Mouse (Mus musculus): ENCODE measurements around the gene Knop1. TPM values are rescaled to one million over a fixed set of nuclear protein-coding genes. Genes with fewer than 3 reads are reported as not detected.

Knop1 gene
- polyA plus RNA-seq, 1 experiment from 2014 or later = 64.9 TPM

DNA sequence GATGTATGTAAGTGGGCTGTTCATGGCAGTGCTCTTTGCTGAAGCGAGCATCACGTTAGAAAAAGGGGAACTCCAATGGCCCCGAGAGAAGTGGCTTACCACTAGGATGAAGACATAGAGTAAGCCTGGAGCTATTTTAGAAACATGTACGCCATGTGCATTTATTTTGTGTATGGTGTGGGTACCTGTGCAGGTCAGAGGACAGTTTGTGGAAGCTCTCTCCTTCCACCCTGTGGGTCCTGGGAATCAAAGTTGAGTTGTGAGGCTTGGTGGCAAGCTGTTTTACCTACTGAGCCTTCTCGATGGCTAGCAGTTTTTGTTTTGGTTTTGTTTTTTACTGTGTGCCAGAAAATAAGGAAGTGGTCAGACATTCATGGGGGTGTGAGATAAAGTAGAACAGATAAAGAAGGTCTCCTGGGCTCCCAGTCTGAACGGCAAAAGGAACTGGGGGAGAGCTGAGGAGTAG is 57.9 kb downstream of the Knop1 start:
- Histone ChIP-seq H3K9ac (replicated peaks; ENCODE audit: low read length) (no peak overlapping the region), H3K9me3 (ENCODE audit: control insufficient read depth, low read length) (no peaks in the 10 kb centered on the region), H3K4me3 (replicated peaks; ENCODE audit: low read depth, low read length) (no peak overlapping the region), H3K4me1 (ENCODE audit: control insufficient read depth, insufficient read depth, low read length) (no peaks in the 10 kb centered on the region), H3K36me3 (ENCODE audit: control insufficient read depth, insufficient read depth, low read length) (peaks cover 79% of the 10 kb centered on the region), H3K27me3 (ENCODE audit: control insufficient read depth, insufficient read depth, low read length) (no peaks in the 10 kb centered on the region), H3K4me2 (ENCODE audit: low read length) (no peak overlapping the region), H3K27ac (replicated peaks; ENCODE audit: low read depth, low read length) (no peak overlapping the region)
- DNase-seq (no peak), ATAC-seq (ENCODE audit: low FRiP score, low TSS enrichment) (no peak)
- WGBS = 89% methylated on average over 6 of the region's 6 CpGs

DNA sequence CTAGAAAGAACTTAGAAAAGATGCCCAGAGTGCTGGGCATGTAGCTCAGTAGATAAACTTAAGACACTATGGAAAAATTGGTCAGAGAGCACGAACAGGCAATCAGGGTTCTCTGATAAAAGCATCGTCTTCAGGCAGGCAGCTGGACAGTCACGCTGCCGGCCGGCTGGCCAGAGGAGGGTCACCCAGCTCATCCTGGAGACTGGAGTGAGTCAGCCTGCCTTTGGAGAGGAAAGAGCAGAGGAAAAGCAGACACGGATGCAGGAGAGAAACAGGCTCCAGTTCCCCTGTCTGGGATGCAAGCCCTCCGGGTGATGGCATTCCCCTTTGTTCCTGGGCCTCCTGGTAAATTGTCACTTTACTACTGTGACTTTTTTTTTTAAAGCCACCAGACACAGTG is 58.5 kb downstream of the Knop1 start:
- Histone ChIP-seq H3K27ac (replicated peaks; ENCODE audit: low read depth, low read length) (no peak overlapping the region), H3K27me3 (ENCODE audit: control insufficient read depth, insufficient read depth, low read length) (no peaks in the 10 kb centered on the region), H3K9ac (replicated peaks; ENCODE audit: low read length) (no peak overlapping the region), H3K4me2 (ENCODE audit: low read length) (no peak overlapping the region), H3K36me3 (ENCODE audit: control insufficient read depth, insufficient read depth, low read length) (peaks cover 82% of the 10 kb centered on the region), H3K4me3 (replicated peaks; ENCODE audit: low read depth, low read length) (no peak overlapping the region), H3K4me1 (ENCODE audit: control insufficient read depth, insufficient read depth, low read length) (no peaks in the 10 kb centered on the region), H3K9me3 (ENCODE audit: control insufficient read depth, low read length) (no peaks in the 10 kb centered on the region)
- ATAC-seq (ENCODE audit: low FRiP score, low TSS enrichment) (no peak), DNase-seq (no peak)
- 86% methylated on average over 7 of the region's 7 CpGs for WGBS

DNA sequence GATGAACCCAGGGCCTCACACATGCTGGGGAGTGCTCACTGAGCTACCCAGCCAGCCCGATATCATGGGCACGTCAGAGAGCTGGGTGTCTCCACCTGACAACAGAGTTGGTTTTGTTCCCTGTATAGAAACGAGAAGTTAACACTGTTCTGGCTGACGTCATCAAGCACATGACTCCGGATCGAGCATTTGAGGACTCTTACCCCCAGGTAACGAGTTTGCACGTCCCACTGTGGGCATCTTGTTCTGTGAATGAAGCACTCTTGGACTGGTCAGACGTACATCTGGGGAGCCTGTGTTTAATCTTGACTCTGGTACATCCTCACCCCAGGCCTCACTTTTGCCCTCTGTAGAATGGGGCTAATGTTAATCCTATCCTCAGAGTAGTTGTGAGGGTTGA is 59.2 kb downstream of the Knop1 start:
- 92% methylated on average over 9 of the region's 9 CpGs for WGBS
- Histone ChIP-seq H3K4me3 (replicated peaks; ENCODE audit: low read depth, low read length) (no peak overlapping the region), H3K9me3 (ENCODE audit: control insufficient read depth, low read length) (no peaks in the 10 kb centered on the region), H3K36me3 (ENCODE audit: control insufficient read depth, insufficient read depth, low read length) (peaks cover 83% of the 10 kb centered on the region), H3K27ac (replicated peaks; ENCODE audit: low read depth, low read length) (no peak overlapping the region), H3K27me3 (ENCODE audit: control insufficient read depth, insufficient read depth, low read length) (no peaks in the 10 kb centered on the region), H3K4me1 (ENCODE audit: control insufficient read depth, insufficient read depth, low read length) (no peaks in the 10 kb centered on the region), H3K4me2 (ENCODE audit: low read length) (no peak overlapping the region), H3K9ac (replicated peaks; ENCODE audit: low read length) (no peak overlapping the region)
- no peak for DNase-seq
- ATAC-seq (ENCODE audit: low FRiP score, low TSS enrichment) = no peak

DNA sequence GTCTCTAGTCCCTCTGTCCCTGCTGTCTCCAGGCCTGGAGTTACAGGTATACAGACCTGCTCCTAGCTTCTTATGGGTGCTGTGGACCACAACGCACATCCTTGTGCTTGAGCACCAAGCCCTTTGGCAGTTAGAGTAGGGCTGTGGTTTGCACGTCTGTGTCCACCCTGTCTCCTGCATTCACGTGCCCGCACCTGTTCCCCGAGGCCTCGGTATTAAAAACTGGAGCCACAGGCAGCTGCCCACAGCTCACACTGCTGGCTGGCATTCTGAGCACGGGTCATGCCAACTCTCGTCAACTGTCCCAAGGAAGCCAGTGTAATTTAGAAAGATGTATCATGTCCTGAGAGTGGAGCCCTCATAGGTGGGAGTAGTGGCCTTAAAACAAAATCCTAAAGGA is 60.3 kb downstream of the Knop1 start:
- Histone ChIP-seq H3K9ac (replicated peaks; ENCODE audit: low read length) (no peak overlapping the region), H3K9me3 (ENCODE audit: control insufficient read depth, low read length) (no peaks in the 10 kb centered on the region), H3K4me1 (ENCODE audit: control insufficient read depth, insufficient read depth, low read length) (no peaks in the 10 kb centered on the region), H3K27ac (replicated peaks; ENCODE audit: low read depth, low read length) (no peak overlapping the region), H3K36me3 (ENCODE audit: control insufficient read depth, insufficient read depth, low read length) (peaks cover 86% of the 10 kb centered on the region), H3K4me3 (replicated peaks; ENCODE audit: low read depth, low read length) (no peak overlapping the region), H3K27me3 (ENCODE audit: control insufficient read depth, insufficient read depth, low read length) (no peaks in the 10 kb centered on the region), H3K4me2 (ENCODE audit: low read length) (no peak overlapping the region)
- DNase-seq (no peak), ATAC-seq (ENCODE audit: low FRiP score, low TSS enrichment) (no peak)
- 97% methylated on average over 8 of the region's 8 CpGs for WGBS

DNA sequence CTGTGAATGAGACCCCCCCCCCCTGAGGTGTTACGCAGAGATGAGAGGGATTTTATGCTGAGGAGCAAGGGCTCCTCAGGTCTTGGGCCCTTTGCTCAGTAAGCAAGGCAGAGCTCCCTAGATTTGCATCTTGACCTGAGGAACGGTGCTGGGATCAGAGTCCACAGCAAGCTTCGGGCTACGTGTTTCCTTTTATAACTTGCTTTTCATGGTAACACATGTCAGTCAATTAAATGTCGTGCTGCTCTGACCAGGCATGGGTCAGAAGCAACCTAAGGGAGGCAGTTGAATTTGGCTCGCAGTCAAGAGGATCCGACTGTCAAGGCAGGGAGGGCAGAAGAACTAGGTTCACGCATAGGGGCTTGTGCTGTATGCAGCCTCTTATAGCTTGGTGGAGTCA is 62.2 kb downstream of the Knop1 start:
- WGBS = 84% methylated on average over 8 of the region's 8 CpGs
- H3K36me3 ChIP-seq (ENCODE audit: control insufficient read depth, insufficient read depth, low read length) = peaks cover 76% of the 10 kb centered on the region
- ATAC-seq (ENCODE audit: low FRiP score, low TSS enrichment) (no peak), DNase-seq (no peak)
- no peaks in the 10 kb centered on the region for H3K9me3 ChIP-seq (ENCODE audit: control insufficient read depth, low read length)
- H3K27ac ChIP-seq (replicated peaks; ENCODE audit: low read depth, low read length) = no peak overlapping the region
- H3K9ac ChIP-seq (replicated peaks; ENCODE audit: low read length) = no peak overlapping the region
- no peaks in the 10 kb centered on the region for H3K27me3 ChIP-seq (ENCODE audit: control insufficient read depth, insufficient read depth, low read length)
- no peak overlapping the region for H3K4me3 ChIP-seq (replicated peaks; ENCODE audit: low read depth, low read length)
- no peak overlapping the region for H3K4me2 ChIP-seq (ENCODE audit: low read length)
- no peaks in the 10 kb centered on the region for H3K4me1 ChIP-seq (ENCODE audit: control insufficient read depth, insufficient read depth, low read length)

Other genes starting within 250 kb of the Knop1 start
- 200 and 209 TPM in 2 replicates for gene Gde1, start 150.5 kb downstream of the Knop1 start, polyA plus RNA-seq (2014; fragmentation: Nextera tagmentation; extraction: Ambion mirVana)
- gene Ccp110, start 143.7 kb downstream of the Knop1 start, polyA plus RNA-seq (2014; fragmentation: Nextera tagmentation; extraction: Ambion mirVana) = 17.4 and 20.1 TPM in 2 replicates
- 83.6 and 101 TPM in 2 replicates for gene Vps35l, start 116.0 kb downstream of the Knop1 start, polyA plus RNA-seq (2014; fragmentation: Nextera tagmentation; extraction: Ambion mirVana)
- 3.8 and 3.9 TPM in 2 replicates for gene Iqck, start 502 bp downstream of the Knop1 start, polyA plus RNA-seq (2014; fragmentation: Nextera tagmentation; extraction: Ambion mirVana)
- gene Gprc5b, start 139.0 kb upstream of the Knop1 start, polyA plus RNA-seq (2014; fragmentation: Nextera tagmentation; extraction: Ambion mirVana) = 7.1 and 11.7 TPM in 2 replicates

Data from midbrain, embryonic 14.5 days (tissue).